Mouse (Mus musculus) embryonic facial prominence, embryonic 11.5 days (tissue): ENCODE results near the gene Dnajb6. TPM values are rescaled to one million over a fixed set of nuclear protein-coding genes. Genes with fewer than 3 reads are reported as not detected.

ENCODE experiments used
- ATAC-seq: fragments of 200-750 bp; cut with Nextera tagmentation; replicated peaks from 2 replicates; pipeline ENCODE4 v1.8.0; 2017; ENCODE audit warnings: low read depth; ENCODE audit not compliant: insufficient number of reproducible peaks, low FRiP score, low TSS enrichment
- DNase-seq: peaks from one replicate; pipeline ENCODE4 v3.0.0-alpha.2; 2015; ENCODE audit warnings: low spot score
- H3K27ac ChIP-seq: fragments of 300-500 bp; sonication (generic); replicated peaks from 2 replicates; pipeline ENCODE4 v1.5.1; 2014; ENCODE audit warnings: mild to moderate bottlenecking, low read depth, low read length, control low read depth
- H3K27me3 ChIP-seq: fragments of 300-500 bp; sonication (generic); 2 replicates; pipeline ENCODE4 v1.6.1; 2014; ENCODE audit warnings: mild to moderate bottlenecking, low read length, moderate library complexity, mixed read lengths; ENCODE audit not compliant: control insufficient read depth, insufficient read depth
- H3K36me3 ChIP-seq: fragments of 300-500 bp; sonication (generic); replicated peaks from 2 replicates; pipeline ENCODE4 v1.6.1; 2014; ENCODE audit warnings: low read depth, mild to moderate bottlenecking, low read length, moderate library complexity, mixed read lengths; ENCODE audit not compliant: control insufficient read depth, insufficient read depth
- H3K4me1 ChIP-seq: fragments of 300-500 bp; sonication (generic); 2 replicates; pipeline ENCODE4 v1.6.1; 2014; ENCODE audit warnings: low read length, mixed read lengths; ENCODE audit not compliant: control insufficient read depth, insufficient read depth
- H3K4me2 ChIP-seq: fragments of 300-500 bp; sonication (generic); 2 replicates; pipeline ENCODE4 v1.6.1; 2014; ENCODE audit warnings: low read depth, mild to moderate bottlenecking, control low read depth, low read length, moderate library complexity
- H3K4me3 ChIP-seq: fragments of 300-500 bp; sonication (generic); 2 replicates; pipeline ENCODE4 v1.5.1; 2014; ENCODE audit warnings: low read depth, low read length, control low read depth
- H3K9ac ChIP-seq: fragments of 300-500 bp; sonication (generic); replicated peaks from 2 replicates; pipeline ENCODE4 v1.6.1; 2014; ENCODE audit warnings: mild to moderate bottlenecking, control low read depth, low read length
- H3K9me3 ChIP-seq: fragments of 300-500 bp; sonication (generic); replicated peaks from 2 replicates; pipeline ENCODE4 v1.6.1; 2016; ENCODE audit warnings: mild to moderate bottlenecking, low read length, inconsistent platforms, mixed read lengths; ENCODE audit not compliant: control insufficient read depth
- WGBS: fragments of 180-500 bp; shearing (Covaris S2); extraction: QIAGEN DNeasy Blood & Tissue Kit; methylation state at CpG from one replicate; pipeline ENCODE4 v1.1.7; 2014; 5-methylcytosine and 5-hydroxymethylcytosine counted together
- polyA plus RNA-seq: library from polyadenylated mRNA; unstranded; fragments of >200 nt; fragmentation: Nextera tagmentation; extraction: Ambion mirVana; gene quantifications from 2 replicates; pipeline ENCODE4 v1.2.1, GENCODE M21; 2014

Dnajb6 gene
- polyA plus RNA-seq, 1 experiment from 2014 or later: 236 TPM

- no peaks in the 10 kb centered on the region for H3K27me3 ChIP-seq
- no peak overlapping the region for H3K9ac ChIP-seq
- no peaks in the 10 kb centered on the region for H3K36me3 ChIP-seq
- no peaks in the 10 kb centered on the region for H3K4me1 ChIP-seq
- H3K4me2 ChIP-seq: no peak overlapping the region
- no peaks in the 10 kb centered on the region for H3K9me3 ChIP-seq
- WGBS: 77% methylated on average over 1 of the region's 1 CpGs
- DNase-seq (no peak), ATAC-seq (no peak)
- no peak overlapping the region for H3K4me3 ChIP-seq
- H3K27ac ChIP-seq: no peak overlapping the region
Observed at GRCm38 (mm10) chr5:29854971-29855370, 119.5 kb downstream of the Dnajb6 start.

GRCm38 (mm10) chr5:29861522-29861921 is 126.0 kb downstream of the Dnajb6 start:
- WGBS: 81% methylated on average over 3 of the region's 3 CpGs
- no peak overlapping the region for H3K4me3 ChIP-seq

GRCm38 (mm10) chr5:29862388-29862787 is 126.9 kb downstream of the Dnajb6 start:
- no peak overlapping the region for H3K4me2 ChIP-seq
- no peak overlapping the region for H3K4me3 ChIP-seq
- H3K36me3 ChIP-seq: no peaks in the 10 kb centered on the region
- WGBS: 90% methylated on average over 5 of the region's 5 CpGs
- DNase-seq (no peak), ATAC-seq (no peak)
- H3K27me3 ChIP-seq: no peaks in the 10 kb centered on the region
- H3K27ac ChIP-seq: no peak overlapping the region
- no peak overlapping the region for H3K9ac ChIP-seq
- no peaks in the 10 kb centered on the region for H3K9me3 ChIP-seq
- no peaks in the 10 kb centered on the region for H3K4me1 ChIP-seq

More at GRCm38 (mm10) chr5:29861522-29861921, 126.0 kb downstream of the Dnajb6 start:
- H3K36me3 ChIP-seq: no peaks in the 10 kb centered on the region
- no peaks in the 10 kb centered on the region for H3K4me1 ChIP-seq
- no peak overlapping the region for H3K4me2 ChIP-seq
- H3K27ac ChIP-seq: no peak overlapping the region
- no peak overlapping the region for H3K9ac ChIP-seq
- H3K27me3 ChIP-seq: no peaks in the 10 kb centered on the region
- H3K9me3 ChIP-seq: no peaks in the 10 kb centered on the region
- ATAC-seq (no peak), DNase-seq (no peak)

- no peaks in the 10 kb centered on the region for H3K36me3 ChIP-seq
- ATAC-seq (no peak), DNase-seq (no peak)
- no peak overlapping the region for H3K4me2 ChIP-seq
- H3K9ac ChIP-seq: no peak overlapping the region
- H3K4me1 ChIP-seq: no peaks in the 10 kb centered on the region
- H3K27ac ChIP-seq: no peak overlapping the region
- H3K4me3 ChIP-seq: no peak overlapping the region
- H3K9me3 ChIP-seq: no peaks in the 10 kb centered on the region
- H3K27me3 ChIP-seq: no peaks in the 10 kb centered on the region
- WGBS: 84% methylated on average over 4 of the region's 4 CpGs
Observed at GRCm38 (mm10) chr5:29864291-29864737, 128.8 kb downstream of the Dnajb6 start.

GRCm38 (mm10) chr5:29864994-29865393 is 129.5 kb downstream of the Dnajb6 start:
- Histone ChIP-seq H3K27ac (no peak overlapping the region), H3K4me1 (no peaks in the 10 kb centered on the region), H3K9me3 (no peaks in the 10 kb centered on the region), H3K36me3 (no peaks in the 10 kb centered on the region), H3K27me3 (no peaks in the 10 kb centered on the region), H3K4me2 (no peak overlapping the region), H3K9ac (no peak overlapping the region), H3K4me3 (no peak overlapping the region)
- WGBS: 71% methylated on average over 4 of the region's 4 CpGs
- DNase-seq (no peak), ATAC-seq (no peak)

Other genes with a start within 250 kb of the Dnajb6 start
- gene Ube3c, start 166.4 kb upstream of the Dnajb6 start, polyA plus RNA-seq: 33.1 and 36.4 TPM in 2 replicates
- not detected in 2 replicates for gene Gm5129, start 248 bp downstream of the Dnajb6 start, polyA plus RNA-seq